ENCODE assay signal across 8 mouse cellular contexts in the genomic region with DNA sequence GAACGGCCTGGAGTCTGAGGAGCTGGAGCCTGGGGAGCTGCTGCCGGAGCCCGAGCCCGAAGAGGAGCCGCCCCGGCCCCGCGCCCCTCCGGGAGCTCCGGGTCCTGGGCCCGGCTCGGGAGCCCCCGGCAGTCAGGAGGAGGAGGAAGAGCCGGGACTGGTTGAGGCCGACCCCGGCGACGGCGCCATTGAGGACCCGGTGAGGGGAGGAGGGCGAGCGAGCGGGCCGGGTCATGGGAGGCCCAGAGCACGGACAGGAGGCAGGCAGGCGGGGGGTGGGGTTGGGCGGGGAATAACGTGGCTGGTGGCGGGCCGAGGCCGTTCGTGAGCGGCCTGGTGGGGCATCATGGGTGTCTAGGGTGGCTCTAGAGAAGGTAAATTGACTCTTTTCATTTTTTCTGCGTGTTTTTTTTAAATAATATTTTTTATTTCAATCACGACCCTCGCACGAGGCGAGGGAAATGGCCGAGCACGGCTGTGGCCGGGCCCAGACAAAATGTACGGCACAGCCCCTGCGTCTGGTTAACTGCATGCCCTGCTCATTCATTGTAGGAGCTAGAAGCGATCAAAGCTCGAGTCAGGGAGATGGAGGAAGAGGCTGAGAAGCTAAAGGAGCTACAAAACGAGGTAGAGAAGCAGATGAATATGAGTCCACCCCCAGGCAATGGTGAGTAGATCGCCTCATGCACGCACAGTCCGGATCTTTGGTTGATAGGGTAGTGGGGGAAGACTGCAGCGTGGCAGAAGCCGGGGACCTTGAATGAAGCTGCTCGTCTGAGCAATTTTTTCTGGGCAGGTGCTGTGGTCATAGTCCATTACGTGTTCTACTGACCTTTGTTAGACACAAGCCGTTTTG. TPM values are rescaled to one million over a fixed set of nuclear protein-coding genes. Genes with fewer than 3 reads are reported as not detected.
A peak's percentile ranks its signal among the peaks of the same experiment; 100 is the strongest.
DNase-seq lines count a peak whose midpoint lies in the region; ATAC-seq and TF ChIP-seq lines count a peak whose summit lies in the region.

No protein-coding gene starts in this region.

- intact Hi-C loops in heart, postnatal 10 days (cut with DNase I), result loop anchor here (5.0 kb wide), 1 partner anchor 203 kb away; no protein-coding TSS in a partner anchor

- H3K27ac ChIP-seq in small intestine, adult 2 months (ENCODE audit: insufficient read depth, low read depth, low read length), result peak overlapping the region; percentile 50

- H3K27me3 ChIP-seq in megakaryocyte, embryonic 14.5 days (replicated peaks), result no peaks in the 10 kb centered on the region
- H3K27me3 ChIP-seq in small intestine, adult 2 months (ENCODE audit: control insufficient read depth, insufficient read depth, low read length), result no peaks in the 10 kb centered on the region

- peak; percentile 36; the same call in 1 of the 2 replicates for ATAC-seq in erythroid progenitor cell, adult 5-6 weeks (replicated peaks; ENCODE audit: low FRiP score, poor library complexity, severe bottlenecking)

- 1% methylated on average over 54 of the region's 54 CpGs for WGBS in small intestine, adult 2 months

- peak overlapping the region; percentile 94 for H3K4me3 ChIP-seq in megakaryocyte, embryonic 14.5 days (replicated peaks)
- peak overlapping the region; percentile 91 for H3K4me3 ChIP-seq in small intestine, adult 2 months (ENCODE audit: low read depth, low read length)

- no peak for TF ChIP-seq CTCF in small intestine, adult 2 months (IDR thresholded peaks at IDR 0.05; ENCODE audit: extremely low read depth, insufficient read length, insufficient replicate concordance, low read depth, low read length)

- TF ChIP-seq POLR2A in small intestine, adult 2 months (IDR thresholded peaks at IDR 0.05; ENCODE audit: low read depth, low read length), result no peak

- peak; percentile 61 to 86 for DNase-seq in adrenal gland, adult (ENCODE audit: inconsistent age in 2 of 2, low spot score in 1 of 2)
- DNase-seq in adrenal gland, adult 8-10 months, result no peak
- peak; percentile 48 for DNase-seq in adipocyte (ENCODE audit: low spot score)
- DNase-seq in heart, postnatal 10 days, result peak; percentile 74 to 78
- peak; percentile 75 to 83 for DNase-seq in kidney, postnatal 4 days

- H3K4me1 ChIP-seq in megakaryocyte, embryonic 14.5 days, result peaks cover 36% of the 10 kb centered on the region
- peaks cover 2% of the 10 kb centered on the region; the same call in 1 of the 2 replicates for H3K4me1 ChIP-seq in small intestine, adult 2 months (ENCODE audit: control insufficient read depth, insufficient read depth, insufficient read length, low read length)

- peaks cover 49% of the 10 kb centered on the region for H3K36me3 ChIP-seq in megakaryocyte, embryonic 14.5 days (replicated peaks; ENCODE audit: low read length)
- peaks cover 22% of the 10 kb centered on the region for H3K36me3 ChIP-seq in small intestine, adult 2 months (ENCODE audit: control insufficient read depth, insufficient read depth, low read length)

- no peaks in the 10 kb centered on the region for H3K9me3 ChIP-seq in megakaryocyte, embryonic 14.5 days

RNA-seq across cellular contexts. Expression of a gene that starts 2.2 kb away (rescaled TPM):
- total RNA-seq in adrenal gland, adult 8-10 months (2022), result 100 to 1,000 TPM; 157 to 316 (median 238) TPM
- 49.9 and 68.1 TPM in 2 replicates for total RNA-seq in erythroid progenitor cell, adult 5-6 weeks (2015; ENCODE audit: low replicate concordance)
- total RNA-seq in erythroid progenitor cell, adult 5-6 weeks (2017; ENCODE audit: low replicate concordance), result 115 and 120 TPM in 2 replicates
- 100 to 1,000 TPM in 1 of 2 experiments, 10 to 100 TPM in 1; 99.4 to 103 TPM for total RNA-seq in heart, postnatal 10 days (2021)
- 94.8 and 258 TPM in 2 replicates for polyA plus RNA-seq in megakaryocyte, embryonic 14.5 days (2012; ENCODE audit: insufficient read depth, low replicate concordance)
- 19.7 and 36.0 TPM in 2 replicates for polyA plus RNA-seq in small intestine, adult 2 months (2012; rRNA removed)

RNA-seq across cellular contexts. Expression of a gene that starts 11.3 kb away (rescaled TPM):
- total RNA-seq in adrenal gland, adult 8-10 months (2022), result 1 to 10 TPM in 3 of 4 experiments, under 1 TPM in 1; 0.99 to 9.0 (median 4.4) TPM
- total RNA-seq in erythroid progenitor cell, adult 5-6 weeks (2015; ENCODE audit: low replicate concordance), result not detected in 2 replicates
- not detected in 2 replicates for total RNA-seq in erythroid progenitor cell, adult 5-6 weeks (2017; ENCODE audit: low replicate concordance)
- 1 to 10 TPM in 1 of 2 experiments, not detected in 1; 1.6 TPM for total RNA-seq in heart, postnatal 10 days (2021)
- 1.6 TPM in 1 of 2 replicates, not detected in the other for polyA plus RNA-seq in megakaryocyte, embryonic 14.5 days (2012; ENCODE audit: insufficient read depth, low replicate concordance)
- polyA plus RNA-seq in small intestine, adult 2 months (2012; rRNA removed), result 5.8 and 12.4 TPM in 2 replicates

RNA-seq across cellular contexts. Expression of a gene that starts 11.3 kb away (rescaled TPM):
- total RNA-seq in adrenal gland, adult 8-10 months (2022), result 10 to 100 TPM; 62.9 to 88.0 (median 73.9) TPM
- total RNA-seq in erythroid progenitor cell, adult 5-6 weeks (2015; ENCODE audit: low replicate concordance), result 1.7 TPM in 1 of 2 replicates, not detected in the other
- total RNA-seq in erythroid progenitor cell, adult 5-6 weeks (2017; ENCODE audit: low replicate concordance), result 1.7 TPM in 1 of 2 replicates, not detected in the other
- 10 to 100 TPM; 39.3 to 41.8 TPM for total RNA-seq in heart, postnatal 10 days (2021)
- polyA plus RNA-seq in megakaryocyte, embryonic 14.5 days (2012; ENCODE audit: insufficient read depth, low replicate concordance), result 15.0 and 39.5 TPM in 2 replicates
- polyA plus RNA-seq in small intestine, adult 2 months (2012; rRNA removed), result 22.5 and 29.8 TPM in 2 replicates

RNA-seq across cellular contexts. Expression of a gene that starts 17.2 kb away (rescaled TPM):
- 10 to 100 TPM; 18.5 to 26.6 (median 21.6) TPM for total RNA-seq in adrenal gland, adult 8-10 months (2022)
- 2.2 and 8.8 TPM in 2 replicates for total RNA-seq in erythroid progenitor cell, adult 5-6 weeks (2015; ENCODE audit: low replicate concordance)
- total RNA-seq in erythroid progenitor cell, adult 5-6 weeks (2017; ENCODE audit: low replicate concordance), result not detected in 2 replicates
- 1 to 10 TPM; 5.6 to 6.2 TPM for total RNA-seq in heart, postnatal 10 days (2021)
- 1.7 and 2.8 TPM in 2 replicates for polyA plus RNA-seq in megakaryocyte, embryonic 14.5 days (2012; ENCODE audit: insufficient read depth, low replicate concordance)
- 8.9 and 17.4 TPM in 2 replicates for polyA plus RNA-seq in small intestine, adult 2 months (2012; rRNA removed)

RNA-seq across cellular contexts. Expression of a gene that starts 18.4 kb away (rescaled TPM):
- 10 to 100 TPM; 44.9 to 81.7 (median 60.3) TPM for total RNA-seq in adrenal gland, adult 8-10 months (2022)
- not detected in 2 replicates for total RNA-seq in erythroid progenitor cell, adult 5-6 weeks (2015; ENCODE audit: low replicate concordance)
- not detected in 2 replicates for total RNA-seq in erythroid progenitor cell, adult 5-6 weeks (2017; ENCODE audit: low replicate concordance)
- 10 to 100 TPM in 1 of 2 experiments, 1 to 10 TPM in 1; 9.6 to 10.8 TPM for total RNA-seq in heart, postnatal 10 days (2021)
- 0.93 and 1.1 TPM in 2 replicates for polyA plus RNA-seq in megakaryocyte, embryonic 14.5 days (2012; ENCODE audit: insufficient read depth, low replicate concordance)
- 15.2 and 18.0 TPM in 2 replicates for polyA plus RNA-seq in small intestine, adult 2 months (2012; rRNA removed)

Comparison
In these comparisons a context has a peak if more than half of its experiments do, and no peak if none do; other contexts are left out.
1. RNA of a gene that starts 11.3 kb away (total RNA-seq): 62.9 to 88.0 TPM in adrenal gland, adult 8-10 months and 39.3 to 41.8 TPM in heart, postnatal 10 days; 1.7 TPM in erythroid progenitor cell, adult 5-6 weeks; every median in the first group is over 10 times any median in the second.